Mouse (Mus musculus): ENCODE data around the gene Maff. TPM values are rescaled to one million over a fixed set of nuclear protein-coding genes. Genes with fewer than 3 reads are reported as not detected.

Maff gene
- polyA plus RNA-seq, 1 experiment from 2014 or later: 2.3 TPM

DNA sequence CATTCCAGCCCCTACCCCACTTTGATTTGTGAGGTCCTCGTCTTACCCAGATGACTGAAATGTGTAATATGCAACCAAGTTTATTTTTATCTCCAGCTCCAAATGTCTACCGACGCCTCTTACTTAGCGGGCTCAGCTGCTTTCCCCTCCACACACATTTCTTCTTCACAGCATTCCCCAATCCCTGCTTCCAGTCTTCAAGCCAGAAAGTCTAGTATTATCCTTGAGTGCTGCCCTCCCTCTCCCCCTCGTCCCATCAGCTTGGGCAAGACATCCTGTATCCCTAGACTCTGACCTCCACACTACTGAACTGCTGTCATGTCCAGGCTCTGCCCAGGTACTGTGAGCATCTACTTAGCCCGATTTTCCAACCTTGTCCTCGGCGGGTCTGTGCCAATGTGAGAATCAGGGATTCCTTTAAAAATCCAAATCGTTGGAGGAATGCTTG lies 57.4 kb downstream of the Maff start:
- Histone ChIP-seq H3K9ac (ENCODE audit: low read length) (peak overlapping the region; percentile 92), H3K4me2 (peak overlapping the region; percentile 90), H3K27me3 (ENCODE audit: control insufficient read depth, insufficient read depth, low read length) (peaks cover 3% of the 10 kb centered on the region; the same call in 1 of the 2 replicates), H3K27ac (ENCODE audit: low read depth, low read length) (no peak overlapping the region), H3K36me3 (ENCODE audit: control insufficient read depth, insufficient read depth, low read length) (no peaks in the 10 kb centered on the region), H3K4me1 (ENCODE audit: control insufficient read depth, insufficient read depth, low read length) (peaks cover 18% of the 10 kb centered on the region), H3K4me3 (ENCODE audit: low read depth, low read length) (peak overlapping the region; percentile 94), H3K9me3 (ENCODE audit: control insufficient read depth, low read length) (no peaks in the 10 kb centered on the region)
- WGBS: 23% methylated on average over 9 of the region's 9 CpGs
- no peak for DNase-seq (ENCODE audit: low spot score, missing footprints)
- no peak for ATAC-seq (ENCODE audit: low FRiP score)

DNA sequence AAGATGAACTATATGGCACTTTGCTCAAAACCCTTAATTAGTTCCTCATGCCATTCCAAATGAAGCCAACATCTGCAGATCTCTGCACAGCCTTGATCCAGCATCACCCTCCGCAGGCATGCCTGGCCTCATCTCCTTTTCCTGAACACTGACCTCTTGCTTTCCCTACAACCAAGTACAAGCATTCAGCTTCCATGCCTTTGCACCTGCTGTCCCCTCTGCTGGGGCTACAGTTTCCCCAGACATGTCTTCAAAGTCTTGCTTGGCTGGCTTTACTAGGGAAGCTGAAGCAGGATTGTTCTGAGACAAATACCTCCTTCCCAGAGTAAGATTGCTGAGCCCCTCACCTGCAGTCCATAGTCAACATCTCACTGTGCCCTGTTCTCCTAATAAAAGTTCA lies 57.9 kb downstream of the Maff start:
- ATAC-seq (ENCODE audit: low FRiP score): no peak
- peaks cover 3% of the 10 kb centered on the region; the same call in 1 of the 2 replicates for H3K27me3 ChIP-seq (ENCODE audit: control insufficient read depth, insufficient read depth, low read length)
- H3K27ac ChIP-seq (ENCODE audit: low read depth, low read length): no peak overlapping the region
- H3K9me3 ChIP-seq (ENCODE audit: control insufficient read depth, low read length): no peaks in the 10 kb centered on the region
- no peaks in the 10 kb centered on the region for H3K36me3 ChIP-seq (ENCODE audit: control insufficient read depth, insufficient read depth, low read length)
- WGBS: 82% methylated on average over 1 of the region's 1 CpGs
- no peak overlapping the region for H3K4me3 ChIP-seq (ENCODE audit: low read depth, low read length)
- H3K4me1 ChIP-seq (ENCODE audit: control insufficient read depth, insufficient read depth, low read length): peaks cover 18% of the 10 kb centered on the region
- peak overlapping the region; percentile 5; the same call in 1 of the 2 replicates for H3K9ac ChIP-seq (ENCODE audit: low read length)
- H3K4me2 ChIP-seq: no peak overlapping the region
- no peak for DNase-seq (ENCODE audit: low spot score, missing footprints)

DNA sequence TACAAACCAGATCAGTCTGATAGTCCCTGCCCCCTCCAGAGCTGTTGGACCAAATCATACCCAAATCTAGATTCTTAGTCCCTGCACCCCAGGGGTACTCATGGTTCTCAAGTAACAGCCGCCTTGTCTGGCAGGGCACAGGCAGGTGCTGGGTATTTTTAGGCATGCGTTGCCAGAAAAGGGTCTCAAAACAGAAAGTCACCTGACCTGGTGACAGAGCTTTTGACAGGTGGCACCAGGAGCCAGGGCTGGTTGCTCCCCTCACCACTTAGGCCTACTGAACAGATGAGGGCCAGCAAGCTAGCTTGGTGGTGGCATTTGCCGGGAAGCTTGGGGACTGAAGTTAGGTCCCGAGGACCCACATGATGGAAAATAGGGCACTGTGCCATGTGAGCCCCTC lies 60.1 kb downstream of the Maff start:
- DNase-seq (ENCODE audit: low spot score, missing footprints) (no peak), ATAC-seq (ENCODE audit: low FRiP score) (no peak)
- 80% methylated on average over 4 of the region's 4 CpGs for WGBS

More for the DNA sequence above, 60.1 kb downstream of the Maff start:
- no peaks in the 10 kb centered on the region for H3K36me3 ChIP-seq (ENCODE audit: control insufficient read depth, insufficient read depth, low read length)
- no peak overlapping the region for H3K4me3 ChIP-seq (ENCODE audit: low read depth, low read length)
- no peak overlapping the region for H3K27ac ChIP-seq (ENCODE audit: low read depth, low read length)
- H3K4me1 ChIP-seq (ENCODE audit: control insufficient read depth, insufficient read depth, low read length): peaks cover 11% of the 10 kb centered on the region
- H3K9ac ChIP-seq (ENCODE audit: low read length): no peak overlapping the region
- H3K4me2 ChIP-seq: no peak overlapping the region
- H3K27me3 ChIP-seq (ENCODE audit: control insufficient read depth, insufficient read depth, low read length): peaks cover 3% of the 10 kb centered on the region; the same call in 1 of the 2 replicates
- no peaks in the 10 kb centered on the region for H3K9me3 ChIP-seq (ENCODE audit: control insufficient read depth, low read length)

MicroRNAs within 50 kb of the gene (microRNA counts, 519-probe panel; counts per million panel counts)
- microRNA mmu-miR-1943: not detected

Small RNA genes lying within 50 kb of the gene (microRNA-seq; reads per million reads assigned to microRNA genes)
- gene Mir1943: 2.1 reads per million, percentile 4 among the genes with 10 or more reads in this experiment

Other genes starting within 250 kb of the Maff start
- 5.2 and 5.4 TPM in 2 replicates for gene Micall1, start 237.7 kb upstream of the Maff start, polyA plus RNA-seq (2014; fragmentation: Nextera tagmentation; extraction: Ambion mirVana)
- 354 and 362 TPM in 2 replicates for gene Polr2f, start 205.6 kb upstream of the Maff start, polyA plus RNA-seq (2014; fragmentation: Nextera tagmentation; extraction: Ambion mirVana)
- gene 1700088E04Rik, start 205.4 kb upstream of the Maff start, polyA plus RNA-seq (2014; fragmentation: Nextera tagmentation; extraction: Ambion mirVana): 9.5 and 10.2 TPM in 2 replicates
- 0.64 and 0.95 TPM in 2 replicates for gene Sox10, start 181.4 kb upstream of the Maff start, polyA plus RNA-seq (2014; fragmentation: Nextera tagmentation; extraction: Ambion mirVana)
- 18.7 and 21.1 TPM in 2 replicates for gene Pick1, start 117.4 kb upstream of the Maff start, polyA plus RNA-seq (2014; fragmentation: Nextera tagmentation; extraction: Ambion mirVana)
- 0.12 and 0.57 TPM in 2 replicates for gene Gm49486, start 117.2 kb upstream of the Maff start, polyA plus RNA-seq (2014; fragmentation: Nextera tagmentation; extraction: Ambion mirVana)
- 0.14 and 0.15 TPM in 2 replicates for gene Slc16a8, start 91.9 kb upstream of the Maff start, polyA plus RNA-seq (2014; fragmentation: Nextera tagmentation; extraction: Ambion mirVana)
- gene Baiap2l2, start 61.1 kb upstream of the Maff start, polyA plus RNA-seq (2014; fragmentation: Nextera tagmentation; extraction: Ambion mirVana): 0.27 and 1.5 TPM in 2 replicates
- 18.4 and 20.6 TPM in 2 replicates for gene Pla2g6, start 18.2 kb upstream of the Maff start, polyA plus RNA-seq (2014; fragmentation: Nextera tagmentation; extraction: Ambion mirVana)
- 25.5 and 33.8 TPM in 2 replicates for gene Tmem184b, start 56.9 kb downstream of the Maff start, polyA plus RNA-seq (2014; fragmentation: Nextera tagmentation; extraction: Ambion mirVana)
- gene Csnk1e, start 108.9 kb downstream of the Maff start, polyA plus RNA-seq (2014; fragmentation: Nextera tagmentation; extraction: Ambion mirVana): 175 and 182 TPM in 2 replicates
- not detected in 2 replicates for gene Kcnj4, start 158.6 kb downstream of the Maff start, polyA plus RNA-seq (2014; fragmentation: Nextera tagmentation; extraction: Ambion mirVana)
- gene Kdelr3, start 169.8 kb downstream of the Maff start, polyA plus RNA-seq (2014; fragmentation: Nextera tagmentation; extraction: Ambion mirVana): 14.9 and 16.4 TPM in 2 replicates
- 81.9 and 82.6 TPM in 2 replicates for gene Ddx17, start 200.1 kb downstream of the Maff start, polyA plus RNA-seq (2014; fragmentation: Nextera tagmentation; extraction: Ambion mirVana)